Mouse (Mus musculus) natural killer cell, adult 2 months (primary cell): ENCODE data around the gene Cryz.

Experiments used
- DNase-seq, 2 experiments: peaks; one replicate each; pipeline ENCODE4 v3.0.0; 2022; ENCODE audit warnings: low spot score in 2 of 2

The Cryz gene

GRCm38 (mm10) chr3:154596488-154596933 is at the start of gene Cryz:
Cryz (plus strand) TSS chr3:154596711.
- peak; percentile 80 to 86 for DNase-seq

GRCm38 (mm10) chr3:154547549-154548426 is 48.7 kb upstream of the Cryz start:
- no peak for DNase-seq

GRCm38 (mm10) chr3:154548868-154549301 is 47.6 kb upstream of the Cryz start:
- no peak for DNase-seq

DNA sequence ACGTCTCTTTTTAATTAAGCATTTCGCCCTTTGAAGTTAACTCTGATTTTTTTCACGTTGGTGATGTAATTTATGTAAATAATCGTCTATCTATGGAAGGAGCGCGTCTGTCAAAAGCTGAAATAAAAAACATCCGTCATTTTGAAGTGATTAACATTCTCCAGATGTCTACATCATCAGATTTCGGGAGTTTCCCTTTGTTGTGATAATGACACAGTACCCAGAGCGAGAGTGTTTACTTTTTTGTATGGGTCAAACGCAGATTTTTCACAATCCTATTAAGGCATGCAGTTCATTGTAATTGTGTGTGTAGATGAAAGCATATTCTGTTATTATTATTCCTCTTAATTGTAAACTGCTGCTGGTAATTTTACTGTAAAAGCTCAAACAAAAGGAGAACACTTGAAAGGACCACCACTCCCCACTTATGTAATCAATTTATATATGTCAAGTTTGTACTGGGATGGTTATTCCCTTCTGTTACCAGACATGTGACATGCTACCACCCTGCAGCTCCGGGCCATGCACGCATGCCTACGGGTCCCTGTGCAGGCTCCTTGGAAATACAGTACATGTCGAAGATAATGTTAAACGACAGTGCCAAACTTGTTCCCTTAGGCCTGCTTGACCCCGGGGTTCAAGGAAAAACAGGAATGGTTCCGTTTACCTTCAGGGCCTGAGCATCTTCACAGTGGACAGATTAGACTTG is 46.0 kb upstream of the Cryz start:
- DNase-seq, result no peak

DNA sequence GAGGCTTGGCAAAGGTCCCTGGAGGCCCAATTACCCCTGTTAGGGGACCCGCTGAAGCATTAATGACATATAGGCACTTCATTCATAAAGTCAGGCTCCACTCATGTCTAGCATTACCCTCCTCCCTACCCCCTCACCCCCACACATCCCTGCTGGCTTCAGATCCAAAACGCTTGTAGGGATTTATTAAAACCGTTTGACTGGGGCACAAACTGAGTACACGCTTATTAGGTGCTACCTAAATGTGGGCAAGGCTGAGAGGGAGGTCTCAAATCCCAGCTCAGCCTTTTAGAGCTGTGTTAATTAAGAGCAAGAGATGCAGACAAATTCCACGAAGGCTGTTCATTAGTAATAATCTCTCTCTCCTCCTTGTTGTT is 45.5 kb upstream of the Cryz start:
- no peak for DNase-seq

GRCm38 (mm10) chr3:154562192-154562591 is 34.3 kb upstream of the Cryz start:
- DNase-seq, result no peak

DNA sequence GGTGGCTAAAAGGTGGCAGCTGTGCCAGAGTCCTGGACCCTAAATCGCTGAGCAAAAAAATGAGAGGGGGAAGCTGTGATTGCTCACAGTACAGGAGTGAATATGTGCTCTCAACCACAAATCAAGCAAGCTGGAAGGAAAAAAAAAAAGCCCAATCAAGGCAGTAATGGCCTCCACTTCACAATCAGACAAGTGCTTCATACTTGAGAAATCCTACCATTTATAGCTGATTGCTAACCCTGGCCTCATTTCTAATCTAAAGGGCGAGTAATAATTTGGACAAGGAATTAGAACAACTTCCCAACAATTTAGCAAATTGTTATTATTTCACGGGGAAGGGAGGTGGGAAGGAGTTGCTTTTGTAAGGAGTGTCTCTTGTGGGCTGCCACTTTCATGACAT is 31.1 kb upstream of the Cryz start:
- no peak for DNase-seq

DNA sequence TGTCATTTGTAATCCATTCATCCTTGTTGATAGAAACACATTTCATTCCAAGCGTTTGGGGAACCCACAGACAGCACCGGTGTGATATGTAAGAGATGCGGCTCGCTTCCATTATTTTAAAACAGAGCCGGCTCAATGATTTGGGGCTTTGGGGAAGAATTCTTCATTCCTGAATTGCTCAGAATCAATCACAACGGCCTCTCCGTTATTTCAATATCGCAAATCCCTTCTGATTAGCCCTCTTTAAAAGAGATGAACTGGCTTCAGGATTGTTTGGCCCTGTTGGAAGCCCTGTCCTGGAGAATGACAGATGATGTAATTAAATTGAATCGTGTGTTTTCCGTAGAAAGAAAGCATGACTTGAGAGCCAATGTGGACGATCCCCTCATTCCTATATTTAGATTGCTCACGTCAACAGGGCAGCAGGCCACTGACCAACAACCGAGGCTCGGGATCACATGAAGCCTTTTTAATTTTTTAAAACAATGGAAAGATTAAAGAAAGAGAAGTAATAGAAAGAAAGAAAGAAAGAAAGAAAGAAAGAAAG is 26.4 kb upstream of the Cryz start:
- no peak for DNase-seq

DNA sequence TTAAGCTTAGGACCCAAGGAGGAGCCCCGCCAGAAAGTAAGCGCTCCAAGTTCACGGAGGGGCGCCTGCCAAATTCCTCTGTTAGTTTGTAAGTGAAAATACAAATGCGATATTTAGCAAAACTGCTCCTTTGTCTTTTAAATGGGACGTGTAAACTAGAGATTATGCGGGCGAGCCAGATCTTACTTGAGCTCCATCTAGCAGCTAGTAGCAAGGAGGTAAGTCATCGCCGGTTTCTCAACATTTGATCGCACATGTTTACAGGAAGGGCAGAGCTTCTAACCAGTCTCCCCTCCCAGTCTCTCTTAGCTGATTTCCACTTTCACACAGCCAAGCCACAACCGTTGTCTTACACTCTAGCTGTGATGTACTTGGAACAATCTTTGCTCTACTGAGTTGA is 25.7 kb upstream of the Cryz start:
- no peak for DNase-seq

DNA sequence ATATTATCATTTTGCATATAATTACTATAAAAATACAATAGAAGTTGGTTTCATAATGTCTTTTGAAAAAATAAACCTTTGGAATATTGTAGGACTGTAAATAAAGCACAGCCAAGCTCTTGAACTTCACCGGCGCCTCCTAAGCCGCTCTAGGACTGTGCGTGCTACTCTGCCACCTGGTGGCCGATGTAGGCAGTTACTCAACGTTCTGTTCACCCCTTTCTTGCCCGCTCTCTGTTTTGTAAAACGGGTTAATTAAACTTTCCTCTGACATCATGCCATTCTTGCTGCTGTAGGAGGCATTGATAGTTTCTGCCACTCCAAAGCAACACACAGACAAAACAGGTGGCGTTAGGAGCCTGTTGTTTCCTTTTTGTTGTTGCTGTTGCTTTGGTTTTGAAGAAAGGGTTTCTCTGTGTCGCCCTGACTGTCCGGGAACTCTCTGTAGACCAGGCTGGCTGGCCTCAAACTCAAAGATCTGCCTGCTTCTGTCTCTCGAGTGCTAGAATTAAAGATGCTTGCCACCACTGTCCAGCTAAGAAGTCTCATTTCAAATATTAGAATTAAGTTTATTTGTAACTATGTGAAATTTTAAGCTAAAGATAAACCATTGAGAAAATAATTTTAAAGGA is 24.1 kb upstream of the Cryz start:
- peak; percentile 9 to 41 for DNase-seq

DNA sequence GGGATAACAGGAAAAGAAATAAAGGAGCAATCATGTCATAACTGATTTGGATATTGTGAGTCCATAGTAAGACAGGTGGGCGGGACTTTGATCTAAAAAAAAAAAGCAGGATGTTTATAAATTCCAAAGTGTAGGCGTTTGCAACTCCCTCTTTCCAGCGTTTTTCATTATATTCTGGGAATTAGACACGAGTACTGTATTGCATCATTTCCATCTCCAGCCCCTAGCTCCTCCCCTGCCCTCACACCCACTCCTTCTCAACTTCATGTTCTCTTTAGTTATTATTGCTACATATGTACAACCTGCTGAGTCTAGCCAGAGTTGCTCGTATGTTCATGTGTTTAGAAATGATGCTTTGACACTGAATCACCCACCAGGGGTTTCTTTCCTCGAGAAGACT is 22.8 kb upstream of the Cryz start:
- DNase-seq, result no peak

DNA sequence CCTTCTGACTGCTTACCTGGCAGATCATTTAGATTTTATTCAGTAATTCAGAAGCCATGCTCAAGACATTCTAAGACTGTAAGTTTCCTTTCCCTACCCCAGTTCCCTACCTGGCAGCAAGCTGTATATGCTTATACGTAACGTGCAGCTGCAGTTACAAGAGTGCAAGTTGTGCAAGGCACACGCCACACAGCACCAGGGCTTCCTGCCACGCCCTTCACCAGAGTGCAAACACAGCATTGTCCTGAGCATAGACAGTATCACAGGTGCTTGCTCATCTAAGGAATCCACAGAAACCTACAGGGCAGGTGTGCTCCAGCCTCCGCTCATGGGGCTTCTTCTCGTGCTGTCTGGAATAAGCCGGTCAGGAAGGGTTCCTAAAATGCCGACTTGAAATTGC is 18.6 kb upstream of the Cryz start:
- no peak for DNase-seq

DNA sequence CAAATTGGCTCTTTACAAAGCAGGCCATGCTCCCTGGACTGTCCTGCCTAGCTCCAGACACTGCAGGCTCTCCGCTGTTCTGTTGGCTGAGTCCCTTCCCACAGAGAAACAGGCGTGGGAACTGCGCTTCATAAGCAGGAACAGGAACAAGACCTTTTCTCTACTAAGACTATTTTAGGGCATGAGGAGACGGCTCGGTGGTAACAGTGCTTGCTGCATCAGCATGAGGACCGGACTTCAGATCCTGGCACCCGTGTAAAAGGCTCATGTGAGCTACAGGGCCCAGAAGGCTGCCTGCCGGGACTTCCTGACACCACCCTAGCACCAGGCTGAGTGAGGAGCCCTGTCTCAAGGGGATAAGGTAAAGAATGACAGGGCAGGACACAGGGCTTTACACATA is 12.2 kb upstream of the Cryz start:
- DNase-seq, result no peak

DNA sequence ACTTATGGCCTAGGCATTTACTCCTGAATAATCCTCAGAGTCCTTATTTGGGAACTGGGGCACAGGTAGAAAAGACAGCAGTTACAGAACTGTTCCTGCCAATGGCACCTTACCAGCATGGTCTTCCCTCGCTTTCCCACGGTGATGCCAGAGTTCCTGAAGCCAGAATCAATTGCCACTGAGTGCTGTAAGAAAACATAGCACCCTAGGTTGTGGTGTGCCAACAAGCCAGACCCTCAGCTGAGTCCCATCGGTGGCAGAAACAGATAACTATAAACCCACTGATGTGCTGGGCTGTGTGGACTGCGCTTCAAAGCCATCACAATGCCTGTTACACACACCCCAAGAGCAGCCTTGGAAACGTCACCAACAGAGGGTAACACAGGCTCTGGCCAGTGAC is 5.5 kb upstream of the Cryz start:
- DNase-seq, result no peak

DNA sequence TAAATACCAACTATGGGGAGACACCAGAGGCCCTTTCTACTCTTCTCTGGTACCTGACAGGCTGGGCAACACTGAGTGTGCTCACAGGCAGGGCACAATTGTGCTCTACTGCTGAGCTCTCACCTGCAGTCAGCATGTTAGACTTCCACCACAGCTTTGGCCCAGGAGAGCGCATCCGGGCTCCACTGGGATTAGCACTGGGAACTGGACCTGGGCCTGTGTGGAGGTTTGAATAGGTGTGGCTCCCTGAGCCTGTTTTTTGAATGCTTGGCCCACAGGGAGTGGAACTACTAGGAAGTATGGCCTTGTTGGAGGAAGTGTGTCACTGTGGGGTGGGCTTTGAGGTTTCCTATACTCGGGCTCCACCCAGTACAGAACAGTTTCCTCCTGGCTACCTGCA is 4.9 kb upstream of the Cryz start:
- no peak for DNase-seq

DNA sequence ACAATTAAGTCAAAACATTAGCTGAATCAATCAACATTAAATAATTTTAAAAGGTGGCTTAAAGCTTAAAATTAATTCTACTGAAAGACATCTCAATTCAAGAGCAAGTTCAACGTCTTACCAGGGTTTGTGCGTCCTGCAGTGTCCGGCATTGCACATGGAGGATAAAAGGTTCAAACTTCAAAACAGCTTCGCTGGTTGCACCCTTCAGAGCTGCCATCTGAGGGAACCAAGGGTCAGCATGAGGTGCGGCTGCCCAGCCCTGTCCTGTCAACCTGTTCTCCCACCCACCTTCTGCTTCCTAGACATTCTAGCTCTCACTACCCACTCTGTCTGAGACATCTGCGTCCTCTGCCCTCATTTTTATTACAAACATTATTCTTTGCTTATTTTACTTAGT is 2.9 kb upstream of the Cryz start:
- DNase-seq, result no peak

DNA sequence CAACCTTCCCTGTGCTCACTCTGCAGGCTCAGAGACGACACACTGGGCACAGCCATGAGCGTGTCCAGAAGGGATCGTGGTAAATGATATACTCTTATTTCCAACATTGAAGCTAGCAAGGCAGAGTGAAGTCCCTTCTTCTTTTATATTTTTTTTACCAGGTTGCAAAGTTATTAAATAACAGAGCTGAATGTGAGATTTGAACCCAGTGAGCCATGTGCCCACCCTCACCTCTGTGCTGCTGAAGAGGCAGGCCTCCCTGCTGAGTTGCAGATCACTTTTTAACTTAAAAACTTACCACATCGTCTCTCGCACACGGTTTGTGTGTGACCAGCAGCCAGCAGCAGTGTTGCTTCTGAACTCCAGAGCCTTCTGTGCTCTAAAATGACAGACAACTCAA is 2.4 kb upstream of the Cryz start:
- no peak for DNase-seq

DNA sequence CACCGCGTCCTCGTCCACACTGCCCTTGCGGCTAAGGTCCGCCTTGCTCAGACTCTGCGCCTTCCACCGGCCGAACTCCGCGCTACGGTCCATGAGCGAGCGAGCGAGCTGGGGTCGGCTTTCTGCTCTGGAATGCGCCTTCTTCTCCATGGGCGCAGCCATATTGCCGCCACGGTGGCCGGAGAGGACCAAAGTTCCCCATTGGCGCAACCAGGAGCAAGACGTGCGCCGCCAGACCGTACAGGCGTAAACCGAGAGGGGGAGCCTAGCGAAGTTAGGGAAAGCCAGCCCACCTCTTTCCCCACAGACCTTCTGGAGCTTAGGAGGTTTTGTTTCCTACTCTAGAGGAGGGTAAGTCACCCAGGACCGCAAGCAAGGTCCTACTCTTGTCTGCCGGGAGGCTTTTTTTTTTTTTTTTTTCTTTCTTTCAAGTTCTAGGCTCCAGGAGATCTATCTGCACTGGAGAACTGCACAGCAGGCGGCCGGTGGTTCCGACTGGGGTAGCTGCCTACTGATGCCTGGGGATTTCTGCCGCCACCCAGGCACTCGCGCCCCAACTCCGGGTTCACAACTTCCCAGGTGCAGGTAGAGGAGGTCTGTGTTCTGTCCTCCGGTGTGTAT is 533 bp downstream of the Cryz start, which contains the start of gene Tyw3:
Tyw3 (minus strand) TSS at position 171 of the 621 bp plus-strand sequence.
- peak; percentile 77 to 84 for DNase-seq

GRCm38 (mm10) chr3:154597561-154597960 is 1.1 kb downstream of the Cryz start:
- no peak for DNase-seq

- no peak for DNase-seq
Measured at GRCm38 (mm10) chr3:154602141-154602540, 5.6 kb downstream of the Cryz start.

DNA sequence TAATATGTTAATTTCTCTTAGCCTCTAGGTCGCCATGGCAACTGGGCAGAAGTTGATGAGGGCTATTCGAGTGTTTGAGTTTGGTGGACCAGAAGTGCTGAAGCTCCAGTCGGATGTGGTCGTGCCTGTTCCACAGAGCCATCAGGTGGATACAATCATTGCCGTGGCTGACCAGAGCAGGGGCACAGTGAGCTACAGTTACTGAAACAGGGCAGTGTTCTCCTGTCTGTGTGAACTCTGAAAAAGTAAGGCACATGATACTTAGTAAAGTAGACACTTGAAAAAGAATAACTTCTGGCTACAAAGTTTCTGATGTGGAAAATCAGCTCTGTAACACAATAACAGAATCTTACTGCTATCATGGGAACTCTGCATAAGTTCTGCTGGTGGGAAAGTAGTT is 8.4 kb downstream of the Cryz start:
- no peak for DNase-seq

- no peak for DNase-seq
Measured at GRCm38 (mm10) chr3:154607896-154608295, 11.4 kb downstream of the Cryz start.
